Mouse (Mus musculus) kidney, postnatal 4 days (tissue): ENCODE results near the gene A930009A15Rik.
A peak's percentile ranks its signal among the peaks of the same experiment; 100 is the strongest.

Experiments used
- DNase-seq, 2 experiments: peaks; one replicate each; pipeline ENCODE4 v3.0.0; 2021; ENCODE audit warnings: mixed read lengths in 2 of 2

A930009A15Rik gene

DNA sequence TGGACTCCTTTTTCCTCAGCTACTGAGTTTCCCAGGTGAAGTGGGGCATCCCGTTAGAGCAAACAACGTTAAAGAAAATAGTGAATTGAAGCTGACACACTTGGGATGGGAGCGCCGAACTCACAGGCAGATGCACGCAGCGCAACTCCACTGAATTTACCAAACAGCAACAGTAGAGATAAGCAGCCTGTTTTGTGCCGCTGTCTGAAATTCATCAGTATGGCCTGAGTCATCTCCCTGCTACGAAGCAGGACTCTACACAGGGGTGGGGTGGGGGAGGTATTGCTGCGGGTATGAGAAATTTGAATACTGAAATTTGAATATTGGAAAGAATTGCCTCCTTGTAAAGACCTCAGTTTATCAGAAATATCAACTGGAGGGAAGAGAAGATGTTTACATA is 12.2 kb downstream of the A930009A15Rik start:
- no peak for DNase-seq

DNA sequence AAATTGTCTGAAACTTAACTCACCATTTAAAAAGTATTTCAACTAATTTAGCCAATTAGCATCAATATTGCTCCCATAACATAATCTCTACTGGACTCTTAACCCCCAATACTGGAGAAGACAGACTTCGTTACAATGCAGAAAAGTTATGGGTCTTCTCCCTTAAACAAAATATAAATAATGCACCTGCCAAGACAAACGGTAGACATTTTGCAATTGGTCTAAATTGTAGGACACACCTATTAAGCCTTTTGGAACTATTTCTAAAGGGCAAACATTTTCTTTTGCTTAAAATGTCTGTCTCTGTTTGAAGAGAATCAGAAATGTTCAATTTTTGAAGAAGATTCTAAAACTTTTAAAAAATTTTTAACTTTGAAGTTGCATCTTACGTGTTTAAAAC is 13.3 kb downstream of the A930009A15Rik start:
- DNase-seq = no peak

DNA sequence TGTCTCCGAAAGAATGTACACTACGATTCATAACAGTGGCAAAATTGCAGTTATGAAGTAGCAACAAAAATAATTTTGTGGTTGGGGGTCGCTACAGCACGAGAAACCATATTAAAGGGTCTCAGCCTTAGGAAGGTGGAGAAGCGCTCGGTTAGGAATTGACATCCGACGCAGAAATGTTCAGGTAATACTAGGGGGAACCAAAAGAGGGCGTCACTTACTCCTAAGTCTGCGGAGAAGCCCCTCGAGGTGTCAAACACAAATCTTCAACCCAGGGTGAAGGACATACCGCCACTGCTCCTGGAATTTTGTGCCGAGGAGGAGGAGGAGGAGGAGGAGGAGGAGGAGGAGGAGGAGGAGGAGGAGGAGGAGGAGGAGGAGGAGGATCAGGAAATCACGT is 14.9 kb downstream of the A930009A15Rik start:
- no peak for DNase-seq

DNA sequence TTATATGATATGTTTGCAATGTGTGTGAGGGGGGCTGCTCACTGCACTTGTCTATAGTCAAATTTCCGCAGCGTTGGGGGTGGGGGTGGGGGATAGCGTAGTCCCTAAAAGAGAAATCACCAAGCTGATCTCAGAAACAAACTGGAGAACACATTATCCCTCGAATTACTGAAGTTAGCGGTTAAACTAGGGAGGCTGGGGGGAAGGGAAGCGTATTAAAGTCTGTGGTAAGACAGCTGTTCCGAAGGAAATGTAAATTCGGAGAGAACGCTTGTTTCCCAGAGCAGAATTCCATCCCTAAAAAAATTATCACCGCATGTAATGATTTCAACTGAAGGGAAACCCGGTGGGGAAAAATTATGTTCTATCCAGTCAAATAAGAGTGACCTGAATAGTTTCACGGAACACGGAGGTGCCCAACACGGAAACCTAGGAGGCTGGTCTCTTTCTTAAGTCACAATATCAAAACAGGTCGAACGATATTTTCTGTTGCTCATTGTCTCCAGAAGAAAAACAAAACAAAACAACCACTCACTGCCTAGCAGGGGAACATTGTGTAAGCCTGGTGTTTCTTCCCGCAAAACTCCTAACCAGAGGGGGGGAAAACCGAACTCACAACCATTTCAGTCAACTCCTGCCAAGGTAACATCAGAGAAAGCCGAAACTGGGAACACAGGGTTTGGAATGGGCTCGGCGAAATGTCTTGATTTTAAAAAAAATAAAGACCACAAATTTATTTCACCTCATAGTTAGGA is 15.9 kb downstream of the A930009A15Rik start:
- DNase-seq = peak in 1 of 2 experiments; percentile 16

DNA sequence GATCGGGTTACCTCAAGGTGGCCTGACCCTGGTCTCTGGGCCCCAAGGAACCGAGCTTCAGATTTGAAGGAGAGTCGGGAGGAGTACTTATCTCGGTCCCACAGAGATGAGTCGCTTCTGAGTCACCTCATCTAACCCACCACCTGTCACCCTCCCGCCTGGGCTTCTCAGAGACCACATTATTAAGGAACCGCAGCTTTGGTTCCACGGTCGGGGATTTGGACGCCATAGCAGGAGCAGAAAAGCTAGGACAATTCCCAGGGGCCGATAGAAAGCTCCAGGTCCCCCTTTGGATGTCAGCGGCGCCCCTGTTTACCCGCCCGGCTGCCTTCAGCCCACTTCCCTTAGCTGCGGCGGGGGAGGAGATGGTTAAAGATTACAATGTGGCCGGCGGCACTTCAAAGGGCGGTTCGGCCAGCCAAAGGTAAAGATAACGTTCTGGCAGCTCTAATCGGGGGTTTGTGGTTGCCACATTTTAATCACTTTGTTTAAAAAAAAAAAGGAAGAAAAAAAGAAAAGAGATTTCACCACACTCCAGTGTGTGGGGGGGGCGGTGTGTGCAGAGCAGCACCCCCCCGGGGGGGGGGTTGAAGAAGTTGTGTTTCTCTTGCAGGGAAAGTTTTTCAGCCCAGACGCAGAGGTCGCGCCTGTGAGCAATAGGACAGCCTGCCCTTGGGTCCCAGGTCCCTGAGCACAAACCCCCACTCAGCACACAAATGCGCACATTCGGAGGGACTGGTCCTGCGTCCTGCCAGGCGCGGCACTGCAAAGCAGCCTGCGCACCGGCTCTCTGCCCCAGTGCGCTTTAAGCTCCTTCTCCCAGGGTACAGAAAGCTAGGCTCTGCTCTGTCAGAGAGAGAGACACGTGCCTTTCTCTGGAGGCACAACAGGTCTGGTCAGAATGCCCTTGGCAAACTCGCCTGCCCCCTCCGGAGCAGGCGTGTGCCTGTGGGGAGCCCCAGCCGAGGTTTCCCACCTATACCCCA is 16.8 kb downstream of the A930009A15Rik start:
- peak; percentile 56 to 69 for DNase-seq

DNA sequence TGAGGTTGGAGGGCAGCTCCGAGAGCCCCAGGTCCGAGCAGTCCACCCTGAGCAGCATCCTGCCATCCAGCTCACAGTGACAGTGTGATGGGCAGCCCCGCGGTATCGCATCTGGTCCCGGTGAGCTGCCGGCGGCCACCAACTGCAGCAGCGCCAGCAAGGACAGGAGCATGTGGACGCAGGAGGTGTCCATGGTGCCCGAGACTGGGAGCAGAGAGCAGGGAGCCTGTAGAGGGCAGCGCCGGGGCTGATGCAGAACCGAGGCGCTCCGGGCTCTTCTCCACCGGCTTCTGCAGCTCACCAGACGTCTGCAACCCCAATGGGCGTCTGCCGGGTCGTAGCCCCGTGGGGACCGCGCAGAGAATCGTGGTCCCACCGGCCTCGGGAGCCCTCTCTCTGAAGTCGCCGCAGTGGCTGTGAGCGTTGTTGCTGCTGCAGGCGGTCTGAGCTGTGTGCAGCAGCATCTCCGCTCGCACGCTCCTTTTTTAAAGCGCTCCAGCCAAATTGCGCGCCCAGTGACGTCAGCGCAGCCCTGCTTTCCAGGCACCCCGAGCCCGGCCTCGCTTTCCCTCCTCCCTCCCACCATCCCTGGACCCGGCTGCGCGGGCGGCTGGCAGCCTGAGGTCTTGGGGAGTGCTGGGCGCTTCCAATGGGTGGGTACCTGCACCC is 17.6 kb downstream of the A930009A15Rik start, which contains the start of gene Lgr5:
TSS of gene Lgr5 (minus strand) at position 480 of the 669 bp plus-strand sequence.
- peak; percentile 70 to 81 for DNase-seq

DNA sequence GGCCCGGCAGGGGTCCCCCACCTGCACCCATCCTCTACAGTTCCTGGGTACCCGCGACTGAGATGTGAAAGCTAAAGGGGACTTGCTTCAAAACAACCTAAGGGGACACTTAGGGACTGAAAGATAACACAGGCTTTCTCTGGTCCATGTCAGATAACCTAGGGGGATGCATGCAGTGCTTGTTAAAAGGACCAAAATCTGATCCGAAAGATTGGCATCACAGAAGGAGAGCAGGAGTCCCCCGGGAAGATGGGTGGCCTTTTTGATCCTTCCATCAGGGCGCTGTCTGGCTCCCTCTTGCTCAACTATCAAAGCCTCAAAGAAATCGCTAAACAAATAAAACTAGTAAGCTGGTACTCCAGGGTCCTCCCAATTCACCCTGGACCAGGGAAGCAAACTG is 18.2 kb downstream of the A930009A15Rik start:
- DNase-seq = no peak

DNA sequence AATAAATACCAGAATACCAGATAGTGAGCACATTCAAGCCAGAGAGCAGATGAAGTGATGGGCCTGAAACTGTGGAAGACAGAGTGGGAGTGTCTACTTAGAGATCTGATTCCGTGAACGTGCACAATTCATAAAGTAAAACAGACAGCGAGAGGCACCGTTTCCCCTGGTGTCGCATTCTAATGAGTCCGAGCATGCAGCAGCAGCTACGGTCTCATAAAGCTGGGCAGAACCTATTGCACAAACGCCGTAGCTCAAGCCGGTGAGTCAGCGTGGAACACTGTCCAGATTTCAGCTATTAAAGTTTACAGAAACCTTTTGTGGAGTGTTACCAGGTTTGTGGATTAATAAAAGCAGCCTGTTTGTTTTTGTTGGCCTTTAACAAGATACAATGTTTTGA is 23.4 kb downstream of the A930009A15Rik start:
- peak in 1 of 2 experiments; percentile 47 for DNase-seq

DNA sequence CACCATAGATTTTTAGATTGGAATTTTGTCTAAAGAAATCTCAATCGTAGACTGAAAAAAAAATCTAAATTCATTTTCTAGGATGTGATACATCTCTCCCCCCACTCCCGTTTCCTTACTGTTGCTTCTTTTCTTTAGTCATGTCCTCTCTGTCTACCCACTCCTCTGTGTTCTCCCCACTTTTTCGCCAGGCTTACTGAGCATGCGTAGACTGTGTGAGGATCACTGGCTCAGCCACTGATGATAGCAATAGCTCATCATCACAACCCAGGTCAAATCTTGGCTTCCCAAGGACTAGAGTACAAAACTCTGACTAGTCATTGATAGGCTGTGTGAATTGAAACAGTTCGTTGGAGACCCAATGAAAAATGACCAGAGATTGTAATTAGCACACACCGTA is 23.9 kb downstream of the A930009A15Rik start:
- DNase-seq = no peak

DNA sequence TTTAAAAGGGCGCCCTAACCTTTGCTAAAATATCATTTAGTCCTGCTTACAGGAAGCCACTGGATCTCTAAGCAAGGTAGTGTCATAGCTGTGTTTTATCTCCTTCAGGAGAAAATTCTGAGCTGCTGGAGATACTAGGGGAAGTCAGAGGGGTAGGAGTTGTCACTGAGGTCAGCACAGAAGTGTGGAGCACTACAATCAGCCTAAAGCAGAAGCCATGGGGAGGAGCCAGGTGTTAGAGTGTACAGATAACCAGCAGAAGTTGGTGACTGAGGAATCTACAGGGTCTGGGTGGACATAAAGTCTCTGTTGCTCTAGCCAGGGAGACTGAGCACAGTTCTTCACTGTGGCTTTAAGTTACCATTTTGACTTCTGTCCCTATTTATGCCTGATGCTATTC is 26.0 kb downstream of the A930009A15Rik start:
- no peak for DNase-seq

DNA sequence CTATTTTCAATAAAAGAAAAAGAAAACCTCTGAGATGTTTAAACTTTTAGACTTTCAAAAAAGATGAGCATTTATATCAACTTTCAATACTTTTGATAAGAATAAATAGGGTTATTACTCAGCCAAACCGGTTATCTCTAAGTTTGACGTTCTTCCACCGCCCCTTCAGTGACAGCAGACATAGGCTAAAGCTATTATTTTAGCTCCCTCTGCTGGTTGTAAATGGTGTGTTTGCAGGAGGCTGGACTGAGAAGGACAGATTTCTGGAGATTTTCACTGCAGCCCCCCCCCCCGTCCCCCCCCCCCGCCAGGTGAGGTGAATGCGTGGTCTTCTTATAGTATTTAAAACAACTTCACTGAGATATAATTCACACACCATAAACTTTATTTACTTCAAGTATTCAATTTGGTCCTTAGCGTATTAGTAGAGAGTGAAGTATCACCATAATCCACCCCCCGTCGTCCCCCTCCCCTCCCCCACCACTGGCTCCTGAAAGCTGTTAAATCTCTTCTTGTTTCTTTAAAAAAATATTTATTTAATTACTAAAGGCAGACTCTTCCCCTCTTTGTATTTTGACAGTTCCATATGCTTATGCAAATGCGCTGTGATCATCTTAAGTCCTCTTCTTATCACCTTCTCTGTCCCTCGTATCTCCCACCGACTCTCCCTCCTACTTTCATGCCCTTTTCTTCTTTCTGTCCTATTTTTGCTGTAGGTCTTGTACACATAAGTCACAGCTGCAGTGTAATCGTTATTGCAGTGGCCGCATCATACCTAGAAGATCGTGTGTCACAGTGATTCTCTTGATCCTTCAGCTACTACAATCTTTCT is 47.9 kb downstream of the A930009A15Rik start:
- DNase-seq = peak; percentile 6 to 26

DNA sequence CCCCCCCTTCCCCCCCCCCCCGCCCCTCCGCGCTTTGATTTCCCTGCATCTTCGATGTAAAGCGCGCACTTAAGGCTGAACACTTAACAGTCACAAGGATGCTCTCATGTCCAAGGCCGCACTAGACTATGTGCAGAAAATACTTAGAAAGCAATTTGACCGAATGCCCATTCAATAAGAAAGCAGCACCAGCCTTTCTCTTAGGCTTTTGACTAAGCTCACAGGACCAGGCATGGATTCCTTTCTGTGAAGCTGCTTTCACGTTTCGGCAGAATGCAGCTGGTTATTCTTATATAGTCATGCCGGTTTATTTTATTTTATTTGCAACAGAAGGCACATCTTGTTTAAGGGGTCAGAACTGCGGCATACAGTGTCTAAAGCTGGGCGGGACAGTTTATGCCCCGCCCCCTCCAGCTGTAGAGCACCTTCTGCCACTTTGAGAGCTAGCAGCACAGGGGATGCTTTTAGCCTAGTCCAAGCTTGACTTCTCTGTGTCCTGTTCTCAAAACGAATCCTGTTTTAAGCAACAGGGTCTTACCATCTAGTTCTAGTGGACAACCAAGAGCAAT is 48.6 kb downstream of the A930009A15Rik start:
- no peak for DNase-seq

DNA sequence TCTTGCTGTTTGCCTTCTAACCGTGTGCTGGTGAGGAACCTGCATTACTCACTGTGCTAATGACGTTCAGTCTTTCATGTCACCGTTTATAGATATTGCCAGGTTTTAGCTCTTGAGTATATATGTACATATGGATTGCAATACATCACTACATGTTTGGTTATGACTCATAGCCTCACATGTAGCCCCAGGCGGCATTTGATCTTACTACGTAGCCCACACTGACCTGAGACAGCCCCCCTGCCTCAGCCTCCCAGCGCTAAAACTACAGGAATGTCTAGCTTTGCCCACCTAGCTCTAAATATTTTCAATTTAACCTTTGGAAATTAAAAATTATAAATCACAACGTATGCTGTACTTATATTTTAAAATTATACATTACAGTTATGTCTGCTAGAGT is 53.7 kb downstream of the A930009A15Rik start:
- no peak for DNase-seq

DNA sequence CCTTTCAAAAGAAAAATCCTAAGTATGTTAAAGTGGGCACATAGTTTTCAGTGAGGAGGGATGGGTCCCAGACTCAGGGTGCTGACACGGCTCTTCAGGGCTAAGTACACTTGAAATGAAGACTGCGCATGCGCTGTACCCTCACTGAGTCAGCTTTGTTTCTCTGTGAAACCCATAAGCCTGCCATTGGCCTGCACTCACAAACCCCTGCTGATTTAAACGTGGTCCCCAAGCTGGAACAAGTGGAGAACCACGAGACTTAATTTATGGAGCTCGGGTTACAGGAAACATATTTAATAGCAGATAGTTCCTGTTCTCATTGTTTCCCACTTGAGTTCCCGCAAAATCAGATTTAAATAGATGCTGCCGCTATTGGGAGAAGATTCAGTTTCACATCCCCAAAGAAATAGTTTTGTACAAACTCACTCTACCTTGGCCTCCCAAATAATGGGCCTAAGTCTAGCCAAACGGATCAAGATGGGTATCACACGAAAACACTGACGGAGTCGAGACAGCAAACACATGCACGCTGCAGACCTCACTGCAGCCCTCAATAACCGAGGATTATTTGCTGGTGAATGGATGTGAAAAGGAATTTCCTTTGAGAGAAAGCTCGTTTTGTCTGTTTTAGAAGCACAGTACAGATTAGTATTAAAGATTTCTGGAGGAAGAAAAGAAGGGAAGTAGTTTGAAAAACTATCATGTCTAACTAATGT is 54.3 kb downstream of the A930009A15Rik start:
- DNase-seq = peak; percentile 41 to 50

DNA sequence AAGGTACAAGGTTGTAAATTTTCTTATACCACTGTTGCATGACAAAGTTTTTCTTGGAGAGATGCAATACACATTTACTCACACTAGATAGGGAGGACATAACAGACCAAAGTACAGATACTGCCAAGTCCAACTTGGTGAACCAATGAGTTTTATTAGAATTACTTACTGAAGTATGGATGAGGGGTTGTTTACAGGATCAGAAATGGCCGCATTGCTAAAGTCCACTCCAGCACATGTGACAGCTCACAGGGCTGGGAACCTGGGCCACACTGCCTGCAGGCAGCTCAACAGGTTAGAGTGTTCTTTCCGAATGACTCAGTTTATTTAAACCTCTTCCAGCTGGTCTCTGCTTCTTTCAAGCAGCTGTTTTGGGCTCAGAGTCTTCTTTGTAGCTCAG is 55.2 kb downstream of the A930009A15Rik start:
- no peak for DNase-seq

DNA sequence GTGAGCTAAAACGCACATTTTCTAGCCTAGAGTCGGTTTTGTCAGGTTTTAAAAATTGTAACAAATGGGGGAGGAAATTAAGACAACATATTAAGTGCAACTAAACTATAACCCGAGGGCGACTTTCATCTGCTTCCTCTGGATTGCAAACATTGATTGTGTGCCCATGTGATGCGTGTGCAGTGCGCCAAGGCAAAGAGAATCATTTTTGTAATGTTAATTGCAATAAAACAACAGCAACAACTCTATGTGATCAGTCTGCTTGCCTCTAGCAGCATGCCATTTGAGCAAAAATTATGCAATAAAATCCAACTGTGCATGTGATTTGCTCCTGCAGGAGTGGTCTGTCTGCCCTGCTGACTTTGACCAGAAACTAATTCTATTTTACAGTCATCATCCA is 56.9 kb downstream of the A930009A15Rik start:
- no peak for DNase-seq
